Mouse (Mus musculus): ENCODE data around the gene Ctnnbl1. TPM values are rescaled to one million over a fixed set of nuclear protein-coding genes. Genes with fewer than 3 reads are reported as not detected.

Ctnnbl1 gene
- total and polyA plus RNA-seq, 3 experiments = 46.0 to 57.2 (median 48.6) TPM

DNA sequence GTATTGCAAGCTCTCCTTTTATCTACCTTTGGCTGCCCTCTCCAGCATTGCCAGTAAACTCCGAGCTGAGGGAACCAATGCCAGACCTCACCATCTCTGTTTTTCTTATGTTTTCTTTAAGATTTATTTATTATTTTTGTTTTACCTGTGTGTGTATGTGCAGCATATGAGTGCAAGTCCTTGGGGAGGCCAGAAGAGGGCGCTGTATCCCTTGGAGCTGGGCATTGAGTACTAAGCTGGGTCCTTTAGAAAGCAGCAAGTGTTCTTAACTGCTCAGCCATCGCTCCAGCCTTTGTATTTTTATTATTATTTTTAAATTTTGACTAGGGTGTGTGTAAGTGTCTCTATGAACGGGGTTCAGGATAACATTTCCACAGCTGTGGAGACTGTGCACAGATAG is 199.5 kb downstream of the Ctnnbl1 start:
- no peak for DNase-seq (ENCODE audit: extremely low read depth)
- Histone ChIP-seq H3K27ac (ENCODE audit: insufficient read depth, low read depth) (no peak overlapping the region), H3K4me2 (ENCODE audit: insufficient read depth, low read depth, poor library complexity, severe bottlenecking) (no peak overlapping the region), H3K4me3 (replicated peaks in 1 of 3; ENCODE audit: low read depth in 2 of 3, low read length in 2 of 3, poor library complexity in 1 of 3) (no peak overlapping the region), H3K79me2 (replicated peaks; ENCODE audit: control insufficient read depth, extremely low read depth, insufficient read depth, poor library complexity, severe bottlenecking) (no peaks in the 10 kb centered on the region), H3K36me3 (replicated peaks in 1 of 2; ENCODE audit: control insufficient read depth in 1 of 2, insufficient read depth in 1 of 2, low read length in 1 of 2) (no peaks in the 10 kb centered on the region), H3K27me3 (replicated peaks) (peaks cover 42% of the 10 kb centered on the region), H3K4me1 (ENCODE audit: control insufficient read depth in 1 of 2, insufficient read depth in 2 of 2) (no peaks in the 10 kb centered on the region), H3K9me3 (replicated peaks; ENCODE audit: low read length) (peaks cover 2% of the 10 kb centered on the region), H3K9ac (ENCODE audit: insufficient read depth, low read depth) (no peak overlapping the region)
- no peak for TF ChIP-seq BHLHE40 (IDR thresholded peaks at IDR 0.05; ENCODE audit: low read depth, low read length)
- no peak for TF ChIP-seq PAX5 (IDR thresholded peaks at IDR 0.05; ENCODE audit: low read length)
- TF ChIP-seq ETS1 (conservative IDR thresholded peaks at IDR 0.05; ENCODE audit: low read depth, low read length) = no peak
- TF ChIP-seq MAZ (IDR thresholded peaks at IDR 0.05; ENCODE audit: low read depth, low read length) = no peak
- TF ChIP-seq IRF4 (IDR thresholded peaks at IDR 0.05; ENCODE audit: low read depth, low read length) = no peak
- TF ChIP-seq TCF12 (IDR thresholded peaks at IDR 0.05; ENCODE audit: low read depth, low read length) = no peak
- no peak for TF ChIP-seq CHD1 (IDR thresholded peaks at IDR 0.05; ENCODE audit: low read depth, low read length)
- TF ChIP-seq SIN3A (IDR thresholded peaks at IDR 0.05; ENCODE audit: low read length) = no peak
- TF ChIP-seq MYC (IDR thresholded peaks at IDR 0.05; ENCODE audit: low read depth, low read length) = no peak
- no peak for TF ChIP-seq EP300 (IDR thresholded peaks at IDR 0.05; ENCODE audit: low read length)
- TF ChIP-seq ZNF384 (IDR thresholded peaks at IDR 0.05; ENCODE audit: low read depth, low read length) = no peak
- TF ChIP-seq CHD2 (IDR thresholded peaks at IDR 0.05; ENCODE audit: low read length) = no peak
- no peak for TF ChIP-seq ZKSCAN1 (IDR thresholded peaks at IDR 0.05; ENCODE audit: borderline replicate concordance, low read depth, low read length)
- TF ChIP-seq MEF2A (IDR thresholded peaks at IDR 0.05; ENCODE audit: borderline replicate concordance, low read depth, low read length) = no peak
- TF ChIP-seq E2F4 (IDR thresholded peaks at IDR 0.05; ENCODE audit: insufficient replicate concordance, low read depth, low read length) = no peak
- TF ChIP-seq MAX (IDR thresholded peaks at IDR 0.05; ENCODE audit: low read length) = no peak
- TF ChIP-seq NELFE (IDR thresholded peaks at IDR 0.05; ENCODE audit: low read depth, low read length) = no peak
- TF ChIP-seq USF1 (IDR thresholded peaks at IDR 0.05; ENCODE audit: low read depth, low read length) = no peak
- dilution Hi-C loops (cut with MboI; ENCODE audit: extremely low pct_ligation_motif_present, extremely low pct_unique_long_range_greater_than_20kb, low sequenced_read_pairs) (no loop called here), in situ Hi-C loops (cut with MboI; ENCODE audit: low pct_ligation_motif_present, low pct_unique_long_range_greater_than_20kb, low sequenced_read_pairs) (no loop called here)

DNA sequence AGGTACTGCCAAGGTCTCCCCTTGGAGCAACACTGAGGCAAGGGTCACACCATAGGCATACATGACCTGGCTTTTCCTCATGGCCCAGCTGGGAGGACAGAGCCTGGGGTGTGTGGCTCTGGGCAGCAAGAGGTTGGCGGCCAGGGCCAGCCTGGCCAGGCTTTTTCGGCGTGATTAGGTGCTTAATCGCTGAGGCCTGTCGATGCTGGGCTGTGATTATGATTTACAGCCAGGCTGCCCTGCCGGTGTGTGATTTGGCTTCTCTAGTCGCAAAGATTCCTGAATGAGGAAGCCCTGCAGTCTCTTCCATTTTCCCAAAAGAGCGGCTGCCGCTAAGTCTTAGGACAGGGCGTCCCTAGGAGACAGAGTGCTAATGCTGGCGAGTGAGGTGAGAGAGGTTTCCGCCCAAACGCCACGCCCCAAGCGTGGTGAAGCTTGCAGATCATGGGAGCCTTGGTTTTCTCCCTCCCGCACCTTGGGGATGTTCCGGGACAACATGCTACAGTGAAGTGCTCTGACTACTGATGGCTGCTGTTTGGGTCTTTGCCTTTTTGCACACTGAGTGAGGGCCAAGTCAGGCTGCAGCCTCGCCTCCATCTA is 203.5 kb downstream of the Ctnnbl1 start:
- Histone ChIP-seq H3K27ac (ENCODE audit: insufficient read depth, low read depth) (no peak overlapping the region), H3K4me1 (ENCODE audit: control insufficient read depth in 1 of 2, insufficient read depth in 2 of 2) (no peaks in the 10 kb centered on the region), H3K27me3 (replicated peaks) (peaks cover 37% of the 10 kb centered on the region), H3K36me3 (replicated peaks in 1 of 2; ENCODE audit: control insufficient read depth in 1 of 2, insufficient read depth in 1 of 2, low read length in 1 of 2) (no peaks in the 10 kb centered on the region), H3K79me2 (replicated peaks; ENCODE audit: control insufficient read depth, extremely low read depth, insufficient read depth, poor library complexity, severe bottlenecking) (no peaks in the 10 kb centered on the region), H3K4me3 (replicated peaks in 1 of 3; ENCODE audit: low read depth in 2 of 3, low read length in 2 of 3, poor library complexity in 1 of 3) (no peak overlapping the region), H3K4me2 (ENCODE audit: insufficient read depth, low read depth, poor library complexity, severe bottlenecking) (no peak overlapping the region), H3K9ac (ENCODE audit: insufficient read depth, low read depth) (no peak overlapping the region), H3K9me3 (replicated peaks; ENCODE audit: low read length) (peaks cover 2% of the 10 kb centered on the region)
- no peak for DNase-seq (ENCODE audit: extremely low read depth)
- dilution Hi-C loops (cut with MboI; ENCODE audit: extremely low pct_ligation_motif_present, extremely low pct_unique_long_range_greater_than_20kb, low sequenced_read_pairs) (no loop called here), in situ Hi-C loops (cut with MboI; ENCODE audit: low pct_ligation_motif_present, low pct_unique_long_range_greater_than_20kb, low sequenced_read_pairs) (no loop called here)
- TF ChIP-seq SMC3 (IDR thresholded peaks at IDR 0.05; ENCODE audit: low read depth, low read length) = no peak
- no peak for TF ChIP-seq RAD21 (IDR thresholded peaks at IDR 0.05; ENCODE audit: low read depth, low read length)
- no peak for TF ChIP-seq HCFC1 (IDR thresholded peaks at IDR 0.05; ENCODE audit: low read depth, low read length)
- no peak for TF ChIP-seq GABPA (IDR thresholded peaks at IDR 0.05; ENCODE audit: insufficient replicate concordance, low read depth, low read length)
- no peak for TF ChIP-seq TBP (conservative IDR thresholded peaks at IDR 0.05; ENCODE audit: low read depth, low read length)
- TF ChIP-seq UBTF (IDR thresholded peaks at IDR 0.05; ENCODE audit: low read depth, low read length) = no peak
- no peak for TF ChIP-seq RCOR1 (conservative IDR thresholded peaks at IDR 0.05; ENCODE audit: low read depth, low read length)
- TF ChIP-seq USF2 (conservative IDR thresholded peaks at IDR 0.05; ENCODE audit: low read depth, low read length) = no peak
- TF ChIP-seq JUN (IDR thresholded peaks at IDR 0.05; ENCODE audit: insufficient read depth, low read depth, low read length) = no peak
- TF ChIP-seq NELFE (IDR thresholded peaks at IDR 0.05; ENCODE audit: low read depth, low read length) = no peak
- TF ChIP-seq ZKSCAN1 (IDR thresholded peaks at IDR 0.05; ENCODE audit: borderline replicate concordance, low read depth, low read length) = no peak
- TF ChIP-seq E2F4 (IDR thresholded peaks at IDR 0.05; ENCODE audit: insufficient replicate concordance, low read depth, low read length) = no peak
- no peak for TF ChIP-seq MXI1 (IDR thresholded peaks at IDR 0.05; ENCODE audit: low read depth, low read length)
- TF ChIP-seq MYC (IDR thresholded peaks at IDR 0.05; ENCODE audit: low read depth, low read length) = no peak
- TF ChIP-seq CHD2 (IDR thresholded peaks at IDR 0.05; ENCODE audit: low read length) = no peak
- TF ChIP-seq CTCF (conservative IDR thresholded peaks at IDR 0.05 in 1 of 2, IDR thresholded peaks at IDR 0.05 in 1 of 2; ENCODE audit: low read depth in 2 of 2, low read length in 2 of 2) = no peak
- no peak for TF ChIP-seq ELF1 (IDR thresholded peaks at IDR 0.05; ENCODE audit: low read depth, low read length)
- TF ChIP-seq ZNF384 (IDR thresholded peaks at IDR 0.05; ENCODE audit: low read depth, low read length) = no peak
- TF ChIP-seq MAZ (IDR thresholded peaks at IDR 0.05; ENCODE audit: low read depth, low read length) = no peak
- TF ChIP-seq ZMIZ1 (IDR thresholded peaks at IDR 0.05; ENCODE audit: low read depth, low read length) = no peak
